Mouse (Mus musculus) heart, adult 11 months (tissue): ENCODE results near the gene Mgrn1.

ENCODE experiments used
- DNase-seq: peaks from one replicate; pipeline ENCODE4 v3.0.0; 2022

Gene Mgrn1

DNA sequence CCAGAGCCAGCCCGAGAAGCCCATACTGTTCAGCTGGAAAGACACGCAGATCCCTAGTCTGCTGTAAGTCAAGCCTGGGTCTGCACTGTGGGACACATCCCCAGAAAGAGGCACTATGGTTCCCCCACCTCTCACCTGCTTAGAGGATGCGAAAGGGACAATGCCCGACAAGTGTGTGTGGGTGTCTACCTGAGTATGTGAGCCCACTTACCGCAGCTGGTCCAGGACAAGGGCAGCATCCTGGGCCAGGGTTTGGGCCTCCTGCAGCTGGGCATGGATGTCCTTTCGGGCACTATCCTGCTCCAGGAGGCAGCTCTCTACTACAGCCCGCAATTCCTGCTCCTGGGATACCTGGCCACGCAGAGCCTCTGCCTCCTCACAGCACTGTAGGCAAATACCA, 56.8 kb downstream of the Mgrn1 start:
- DNase-seq = peak; percentile 86

DNA sequence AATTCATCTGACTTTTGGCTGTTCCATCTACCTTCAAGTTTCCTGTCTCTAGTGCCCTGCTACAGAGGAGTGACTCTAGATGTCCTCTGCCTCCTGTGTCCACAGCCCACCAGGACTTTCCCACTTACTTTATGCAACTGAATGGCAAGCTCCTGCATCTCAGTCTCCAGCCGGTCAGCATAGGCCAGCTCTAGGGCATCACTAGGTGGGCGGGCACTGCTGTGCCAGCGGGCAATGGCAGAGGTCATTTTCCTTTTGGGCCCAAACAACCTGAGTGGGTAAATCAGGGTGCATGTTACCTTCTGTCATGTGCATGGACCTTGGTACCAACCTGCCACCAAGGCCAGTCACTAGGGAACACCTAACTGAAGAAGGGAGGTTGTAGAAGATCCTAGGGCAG, 57.4 kb downstream of the Mgrn1 start:
- peak; percentile 90 for DNase-seq

DNA sequence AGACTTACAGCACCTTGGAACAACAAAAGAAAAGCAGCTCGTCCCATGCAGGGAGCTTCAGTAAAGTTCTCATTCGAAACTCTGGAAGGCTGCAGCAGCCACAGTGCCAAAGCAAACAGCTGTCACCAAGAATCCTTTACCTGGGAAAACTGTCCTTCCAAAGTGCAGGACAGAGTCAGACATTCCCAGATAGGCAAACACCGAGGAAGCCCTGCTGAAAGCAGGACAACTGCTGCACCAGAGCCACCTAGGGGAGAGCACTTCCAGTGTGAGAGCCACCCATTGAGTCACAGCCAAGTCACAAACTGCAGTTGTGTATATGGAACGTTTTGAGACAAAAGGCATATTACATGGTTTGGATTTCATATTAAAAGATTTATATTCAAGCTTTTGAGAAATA, 59.4 kb downstream of the Mgrn1 start:
- no peak for DNase-seq

GRCm38 (mm10) chr16:4946155-4946554, 60.1 kb downstream of the Mgrn1 start:
- DNase-seq = no peak

GRCm38 (mm10) chr16:4947378-4947777, 61.3 kb downstream of the Mgrn1 start:
- DNase-seq = no peak

GRCm38 (mm10) chr16:4956609-4957008, 70.6 kb downstream of the Mgrn1 start:
- DNase-seq = no peak

DNA sequence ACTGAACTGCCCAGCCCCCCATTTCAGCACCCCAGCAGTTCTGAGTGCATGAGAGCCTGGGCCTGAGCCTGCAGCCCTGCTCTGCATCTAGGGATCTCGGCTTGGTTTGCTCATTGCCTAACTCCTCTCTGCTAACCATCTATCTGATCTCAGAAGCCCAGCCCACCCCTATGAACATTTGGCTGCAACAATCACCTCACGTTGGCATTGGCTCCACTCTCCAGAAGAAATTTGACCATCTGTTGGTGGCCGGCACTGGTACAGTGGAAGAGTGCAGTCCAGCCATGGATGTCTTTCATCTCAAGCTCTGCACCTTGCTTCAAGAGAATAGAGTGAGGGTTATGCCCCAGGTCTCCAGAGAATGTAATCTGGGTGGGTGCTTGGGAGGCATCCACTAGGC, 71.4 kb downstream of the Mgrn1 start:
- no peak for DNase-seq

- peak; percentile 90 for DNase-seq
Observed at GRCm38 (mm10) chr16:4960260-4960659, 74.2 kb downstream of the Mgrn1 start.

- no peak for DNase-seq
Observed at GRCm38 (mm10) chr16:4963346-4963745, 77.3 kb downstream of the Mgrn1 start.

DNA sequence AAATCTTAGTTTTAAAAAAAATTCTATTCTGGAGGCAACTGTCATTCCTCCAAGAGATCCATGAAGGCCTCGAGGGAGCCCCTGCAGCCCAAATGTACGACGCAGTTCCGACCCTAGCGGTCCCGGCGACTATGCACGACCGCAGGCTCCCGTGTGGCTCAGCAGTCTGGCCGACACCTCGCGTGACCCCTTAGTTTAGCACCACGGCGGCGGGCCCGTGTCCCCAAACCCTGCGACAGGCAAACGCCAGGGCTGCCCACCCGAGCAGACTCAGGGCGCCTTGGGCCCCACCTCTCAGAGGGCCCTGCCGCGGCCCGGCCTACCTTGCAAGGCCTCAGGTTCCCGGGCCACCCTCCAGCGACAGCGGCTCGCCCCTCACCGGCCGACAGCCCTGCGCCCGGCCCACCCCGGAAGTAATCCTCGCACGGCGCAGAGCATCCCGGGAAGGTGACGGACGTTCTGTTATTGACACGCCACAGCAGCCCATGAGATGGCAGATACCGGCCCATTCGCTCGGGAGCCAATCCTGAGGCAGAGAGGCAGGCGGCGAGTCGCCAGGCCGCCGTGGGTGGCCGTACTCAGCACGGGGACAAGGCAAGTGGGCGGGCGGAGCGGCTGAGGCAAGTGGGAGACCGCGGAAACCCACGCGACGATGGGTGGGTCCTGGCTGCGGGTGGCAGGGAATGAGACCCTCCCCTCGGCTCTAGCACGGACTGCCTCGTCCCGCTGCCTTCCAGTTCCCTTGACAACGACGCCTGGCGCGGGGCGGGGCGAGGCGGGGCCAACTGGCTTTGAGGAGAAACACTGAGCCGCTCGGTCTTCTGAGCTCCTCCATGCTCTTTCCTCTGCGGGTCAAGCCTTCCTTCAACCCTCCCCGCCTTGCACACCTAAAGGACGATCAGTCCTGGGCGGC, 78.0 kb downstream of the Mgrn1 start, which contains the start of gene Anks3:
Gene Anks3, minus strand, starts transcription at position 409 of the 913 bp plus-strand sequence.
- peak; percentile 100 for DNase-seq

GRCm38 (mm10) chr16:4964731-4965391, 78.8 kb downstream of the Mgrn1 start:
- no peak for DNase-seq

DNA sequence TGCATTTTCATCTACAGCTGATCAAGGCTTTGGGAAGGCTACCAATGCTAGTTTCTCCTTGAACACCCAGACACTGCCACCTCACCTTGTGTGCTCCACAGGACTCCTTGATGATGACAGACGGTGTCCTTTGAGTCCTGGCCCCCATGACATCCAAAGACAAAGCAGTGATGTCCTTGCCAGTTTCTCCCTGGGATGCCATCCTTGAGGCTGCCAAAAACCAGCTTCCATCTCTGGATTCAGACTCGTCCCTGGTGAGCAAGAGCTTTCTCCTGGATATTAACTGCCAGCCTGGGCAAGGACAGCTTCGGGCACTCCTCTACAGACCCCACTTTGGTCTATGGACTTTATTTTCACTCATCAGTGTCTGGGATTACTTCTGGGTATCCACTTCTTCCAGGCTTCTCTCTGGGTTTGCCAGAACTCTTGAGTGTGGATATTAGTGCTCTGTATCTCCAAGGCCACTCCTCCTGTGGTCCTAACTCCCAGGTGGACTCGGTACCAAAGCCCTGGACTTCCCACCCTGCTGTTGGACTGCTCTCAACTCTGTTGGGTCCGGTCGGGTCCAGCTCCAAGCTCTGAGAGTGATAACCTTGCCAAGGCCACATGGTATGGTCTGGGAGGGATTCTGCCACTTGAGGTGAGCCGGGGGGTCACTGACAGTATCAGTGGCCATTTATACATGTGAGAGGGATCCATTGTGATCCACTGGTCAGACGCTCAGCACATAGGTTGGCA, 79.5 kb downstream of the Mgrn1 start:
- no peak for DNase-seq

GRCm38 (mm10) chr16:4968426-4968825, 82.4 kb downstream of the Mgrn1 start:
- DNase-seq = no peak

DNA sequence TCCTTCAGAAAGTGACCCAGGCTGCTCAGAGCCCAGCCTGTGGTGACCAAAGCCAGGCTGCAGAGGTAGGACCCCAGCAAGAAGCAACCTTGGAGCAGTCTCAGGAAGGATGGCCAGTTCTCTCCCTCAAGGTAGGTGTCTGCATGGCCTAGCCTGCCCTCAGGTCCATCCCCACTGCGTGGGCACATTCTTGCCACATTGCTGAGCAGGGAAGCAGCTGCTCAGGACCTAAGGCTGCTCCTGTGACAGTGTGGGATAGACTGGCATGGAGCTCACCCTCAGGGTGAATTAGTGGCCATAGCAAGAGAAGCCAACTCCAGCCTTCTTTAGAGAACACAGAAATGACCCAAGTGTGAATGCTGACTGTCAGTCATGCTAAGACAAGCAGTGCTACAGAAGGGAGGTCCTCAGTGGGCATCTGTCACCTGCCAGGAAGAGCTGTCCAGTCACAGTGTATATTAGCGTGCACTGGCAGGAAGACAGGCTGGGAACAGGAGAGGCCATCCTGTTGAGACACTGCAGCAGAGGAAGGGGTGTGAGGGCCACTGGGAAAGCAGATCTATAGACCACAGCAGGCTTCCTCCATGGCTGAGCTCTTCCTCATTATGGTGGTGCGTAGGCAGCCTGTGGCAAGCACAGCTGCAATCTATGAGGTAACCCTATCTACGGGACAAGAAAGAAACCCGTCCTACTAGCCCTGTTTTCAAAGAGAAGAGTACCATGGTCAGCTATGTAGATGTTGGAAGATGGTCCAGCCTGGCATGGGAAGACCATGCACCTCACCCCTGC, 83.2 kb downstream of the Mgrn1 start:
- no peak for DNase-seq

GRCm38 (mm10) chr16:4971626-4972025, 85.6 kb downstream of the Mgrn1 start:
- DNase-seq = peak; percentile 95

- DNase-seq = no peak
Observed at GRCm38 (mm10) chr16:4974521-4974920, 88.5 kb downstream of the Mgrn1 start.

GRCm38 (mm10) chr16:4976180-4976579, 90.1 kb downstream of the Mgrn1 start:
- DNase-seq = no peak

DNA sequence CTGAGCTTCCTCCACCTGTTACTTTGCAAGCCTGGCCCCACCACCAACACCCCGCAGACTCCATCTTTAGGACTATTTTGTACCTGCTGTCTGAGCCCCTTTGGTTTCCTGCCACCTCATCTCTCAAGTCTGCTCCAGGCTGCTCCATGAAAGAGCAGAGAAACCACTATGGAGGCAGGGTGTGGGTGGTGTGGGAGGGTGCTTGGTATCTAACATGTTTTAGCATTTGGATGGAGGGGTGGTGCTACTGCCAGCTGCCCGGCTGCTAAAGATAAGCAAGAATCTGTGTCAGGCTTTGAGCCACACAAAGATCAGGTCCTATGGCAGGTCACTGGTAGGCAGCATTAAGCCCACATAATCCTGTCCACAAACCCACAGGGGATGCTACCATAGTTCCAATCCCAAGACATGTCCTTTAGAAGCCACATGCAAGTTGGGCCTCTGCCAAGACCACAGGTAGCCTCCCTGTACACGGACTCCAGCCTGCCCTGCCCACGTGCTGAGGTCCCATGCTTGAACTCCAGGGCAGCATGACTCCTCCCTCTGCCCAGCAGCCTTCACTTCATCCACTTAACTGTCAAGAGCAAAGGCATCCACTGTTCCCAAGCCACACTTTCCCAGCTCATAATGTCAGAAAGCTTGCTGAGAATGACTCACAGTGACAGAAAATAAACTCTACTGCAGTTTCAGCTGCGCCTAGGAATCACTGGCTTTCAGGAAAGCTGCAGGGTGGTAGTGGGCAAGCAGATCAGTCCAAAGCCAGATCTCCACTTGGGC, 92.4 kb downstream of the Mgrn1 start:
- no peak for DNase-seq

DNA sequence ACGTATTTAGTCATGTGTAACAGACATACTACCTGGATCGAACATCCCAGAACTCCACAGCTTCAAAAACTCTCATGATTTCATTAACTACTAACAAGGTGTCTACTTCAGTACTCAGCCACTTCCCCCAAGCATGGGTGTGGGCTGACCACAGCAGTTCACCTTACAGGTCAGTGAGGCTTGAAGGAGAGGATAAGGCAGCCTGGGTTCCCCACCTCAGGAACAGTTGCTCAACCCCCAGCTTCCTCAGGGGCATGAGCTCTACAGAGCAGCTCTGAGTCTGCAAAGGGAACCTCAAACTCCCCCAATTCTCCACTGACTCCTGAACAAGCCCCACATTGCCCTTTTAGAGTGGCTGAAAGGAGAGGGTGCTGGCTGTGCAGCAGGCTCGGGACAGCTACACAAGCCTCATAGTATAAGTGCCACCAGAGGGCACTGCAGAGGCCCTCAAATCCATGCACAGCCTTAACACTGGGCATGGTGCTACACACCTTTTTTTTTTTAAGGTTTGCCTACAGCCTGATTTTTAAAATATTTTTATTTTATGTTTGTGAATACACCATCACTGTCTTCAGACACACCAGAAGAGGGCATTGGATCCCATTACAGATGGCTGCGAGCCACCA, 93.8 kb downstream of the Mgrn1 start:
- DNase-seq = no peak

- no peak for DNase-seq
Observed at GRCm38 (mm10) chr16:4984717-4985116, 98.7 kb downstream of the Mgrn1 start.
